Mouse (Mus musculus) limb, embryonic 12.5 days (tissue): Measurements from ENCODE around the gene Pdp2. TPM values are rescaled to one million over a fixed set of nuclear protein-coding genes. Genes with fewer than 3 reads are reported as not detected.

Experiments
- ATAC-seq: fragments of 200-750 bp; cut with Nextera tagmentation; 2 replicates; pipeline ENCODE4 v1.8.0; 2017; ENCODE audit warnings: low read depth, moderate TSS enrichment; ENCODE audit not compliant: insufficient number of reproducible peaks, insufficient read depth, low FRiP score, low TSS enrichment
- H3K27ac ChIP-seq: fragments of 300-500 bp; sonication (generic); 2 replicates; pipeline ENCODE4 v1.5.1; 2016; ENCODE audit warnings: mild to moderate bottlenecking, moderate library complexity
- H3K27me3 ChIP-seq: fragments of 300-500 bp; sonication (generic); 2 replicates; pipeline ENCODE4 v1.6.1; 2016; ENCODE audit warnings: mild to moderate bottlenecking, moderate library complexity
- H3K36me3 ChIP-seq: fragments of 300-500 bp; sonication (generic); 2 replicates; pipeline ENCODE4 v1.6.1; 2016; ENCODE audit warnings: mild to moderate bottlenecking, moderate library complexity
- H3K4me1 ChIP-seq: fragments of 300-500 bp; sonication (generic); replicated peaks from 2 replicates; pipeline ENCODE4 v1.6.1; 2016
- H3K4me2 ChIP-seq: fragments of 300-500 bp; sonication (generic); 2 replicates; pipeline ENCODE4 v1.6.1; 2016; ENCODE audit warnings: mild to moderate bottlenecking, moderate library complexity
- H3K4me3 ChIP-seq: fragments of 300-500 bp; sonication (generic); replicated peaks from 2 replicates; pipeline ENCODE4 v1.5.1; 2016; ENCODE audit warnings: mild to moderate bottlenecking
- H3K9ac ChIP-seq: fragments of 300-500 bp; sonication (generic); replicated peaks from 2 replicates; pipeline ENCODE4 v1.6.1; 2016; ENCODE audit warnings: mild to moderate bottlenecking, moderate library complexity
- H3K9me3 ChIP-seq: fragments of 300-500 bp; sonication (generic); 2 replicates; pipeline ENCODE4 v1.6.1; 2016; ENCODE audit warnings: mild to moderate bottlenecking, moderate library complexity
- WGBS: fragments of 180-500 bp; shearing (Covaris S2); methylation state at CpG from one replicate; pipeline ENCODE4 v1.1.7; 2016; 5-methylcytosine and 5-hydroxymethylcytosine counted together
- polyA plus RNA-seq: library from polyadenylated mRNA; unstranded; fragments of >200 nt; fragmentation: Nextera tagmentation; extraction: Ambion mirVana; gene quantifications from 2 replicates; pipeline ENCODE4 v1.2.1, GENCODE M21; 2016

Gene Pdp2
- polyA plus RNA-seq, 1 experiment from 2014 or later: 14.7 TPM

- Histone ChIP-seq H3K4me1 (no peaks in the 10 kb centered on the region), H3K9ac (no peak overlapping the region), H3K9me3 (no peaks in the 10 kb centered on the region), H3K4me3 (no peak overlapping the region), H3K27ac (no peak overlapping the region), H3K27me3 (no peaks in the 10 kb centered on the region), H3K36me3 (no peaks in the 10 kb centered on the region), H3K4me2 (no peak overlapping the region)
- WGBS: 77% methylated on average over 4 of the region's 4 CpGs
- ATAC-seq: no peak
These were observed 21.9 kb downstream of the Pdp2 start for GRCm38 (mm10) chr8:104613119-104613518.

GRCm38 (mm10) chr8:104620765-104621164, 29.5 kb downstream of the Pdp2 start:
- H3K9me3 ChIP-seq: no peaks in the 10 kb centered on the region
- no peak overlapping the region for H3K9ac ChIP-seq
- no peaks in the 10 kb centered on the region; the same call in 1 of the 2 replicates for H3K27me3 ChIP-seq
- H3K4me3 ChIP-seq: no peak overlapping the region
- no peaks in the 10 kb centered on the region for H3K4me1 ChIP-seq
- H3K4me2 ChIP-seq: no peak overlapping the region
- no peak overlapping the region for H3K27ac ChIP-seq
- no peaks in the 10 kb centered on the region for H3K36me3 ChIP-seq
- ATAC-seq: no peak
- 77% methylated on average over 5 of the region's 5 CpGs for whole genome bisulfite sequencing

- Histone ChIP-seq H3K36me3 (no peaks in the 10 kb centered on the region), H3K4me1 (no peaks in the 10 kb centered on the region), H3K9me3 (no peaks in the 10 kb centered on the region), H3K4me3 (no peak within 1 kb of the TSS), H3K27me3 (peaks cover 4% of the 10 kb centered on the region; the same call in 1 of the 2 replicates), H3K27ac (no peak within 1 kb of the TSS), H3K9ac (no peak within 1 kb of the TSS), H3K4me2 (no peak within 1 kb of the TSS)
- no peak for ATAC-seq
- 70% methylated on average over 6 of the region's 6 CpGs for WGBS
These were observed 32.9 kb downstream of the Pdp2 start, which contains the start of gene Cdh16 for GRCm38 (mm10) chr8:104624161-104624560. Cdh16 (minus strand) TSS chr8:104624396.

GRCm38 (mm10) chr8:104627065-104627740, 36.0 kb downstream of the Pdp2 start:
- Histone ChIP-seq H3K27me3 (peaks cover 27% of the 10 kb centered on the region), H3K9me3 (no peaks in the 10 kb centered on the region), H3K4me1 (peaks cover 21% of the 10 kb centered on the region), H3K9ac (no peak overlapping the region), H3K27ac (no peak overlapping the region), H3K4me2 (no peak overlapping the region), H3K36me3 (no peaks in the 10 kb centered on the region), H3K4me3 (no peak overlapping the region)
- 62% methylated on average over 4 of the region's 4 CpGs for WGBS
- ATAC-seq: no peak

GRCm38 (mm10) chr8:104628402-104628801, 37.2 kb downstream of the Pdp2 start:
- no peak for ATAC-seq

GRCm38 (mm10) chr8:104629306-104630110, 38.3 kb downstream of the Pdp2 start:
- H3K27me3 ChIP-seq: peaks cover 27% of the 10 kb centered on the region
- 0 out of 2 replicates have a peak overlapping the region, but pooled peaks have one; percentile 76 for H3K4me2 ChIP-seq
- no peak overlapping the region for H3K9ac ChIP-seq
- H3K27ac ChIP-seq: no peak overlapping the region
- H3K9me3 ChIP-seq: no peaks in the 10 kb centered on the region
- WGBS: 82% methylated on average over 22 of the region's 22 CpGs
- ATAC-seq: no peak
- peaks cover 29% of the 10 kb centered on the region for H3K4me1 ChIP-seq
- peaks cover under 1% of the 10 kb centered on the region; the same call in 1 of the 2 replicates for H3K36me3 ChIP-seq
- 0 out of 2 replicates have a peak overlapping the region, but pooled peaks have one; percentile 45 for H3K4me3 ChIP-seq

More at GRCm38 (mm10) chr8:104628402-104628801, 37.2 kb downstream of the Pdp2 start:
- 94% methylated on average over 21 of the region's 21 CpGs for WGBS
- H3K4me2 ChIP-seq: no peak overlapping the region
- H3K9ac ChIP-seq: no peak overlapping the region
- peaks cover 29% of the 10 kb centered on the region for H3K4me1 ChIP-seq
- no peak overlapping the region for H3K27ac ChIP-seq
- H3K4me3 ChIP-seq: no peak overlapping the region
- H3K9me3 ChIP-seq: no peaks in the 10 kb centered on the region
- H3K27me3 ChIP-seq: peaks cover 27% of the 10 kb centered on the region
- H3K36me3 ChIP-seq: no peaks in the 10 kb centered on the region

- H3K36me3 ChIP-seq: peaks cover 5% of the 10 kb centered on the region
- H3K4me2 ChIP-seq: peak overlapping the region; percentile 76
- peak overlapping the region; percentile 45 for H3K4me3 ChIP-seq
- WGBS: 42% methylated on average over 8 of the region's 8 CpGs
- no peak for ATAC-seq
- H3K4me1 ChIP-seq: peaks cover 29% of the 10 kb centered on the region
- H3K9me3 ChIP-seq: no peaks in the 10 kb centered on the region
- no peak overlapping the region for H3K9ac ChIP-seq
- H3K27me3 ChIP-seq: peaks cover 27% of the 10 kb centered on the region
- H3K27ac ChIP-seq: no peak overlapping the region
These were observed 38.8 kb downstream of the Pdp2 start for GRCm38 (mm10) chr8:104630111-104630479.

GRCm38 (mm10) chr8:104630574-104630973, 39.3 kb downstream of the Pdp2 start:
- Histone ChIP-seq H3K27me3 (peaks cover 27% of the 10 kb centered on the region), H3K27ac (no peak overlapping the region), H3K4me3 (peak overlapping the region; percentile 45), H3K9me3 (no peaks in the 10 kb centered on the region), H3K36me3 (peaks cover 10% of the 10 kb centered on the region), H3K9ac (peak overlapping the region; percentile 52), H3K4me2 (peak overlapping the region; percentile 76), H3K4me1 (peaks cover 29% of the 10 kb centered on the region)
- 2% methylated on average over 36 of the region's 36 CpGs for WGBS
- peak; percentile 8; the same call in 1 of the 2 replicates for ATAC-seq

GRCm38 (mm10) chr8:104630981-104631663, 39.9 kb downstream of the Pdp2 start, which contains the start of gene Rrad:
Rrad (minus strand) TSS chr8:104631327.
- H3K4me1 ChIP-seq: peaks cover 29% of the 10 kb centered on the region
- peaks cover 27% of the 10 kb centered on the region for H3K27me3 ChIP-seq
- 0% methylated on average over 28 of the region's 28 CpGs for WGBS
- peak within 1 kb of the TSS; percentile 76 for H3K4me2 ChIP-seq
- peak; percentile 66 for ATAC-seq
- H3K9ac ChIP-seq: peak within 1 kb of the TSS; percentile 52
- peaks cover 16% of the 10 kb centered on the region for H3K36me3 ChIP-seq
- peak within 1 kb of the TSS; percentile 45 for H3K4me3 ChIP-seq
- no peaks in the 10 kb centered on the region for H3K9me3 ChIP-seq
- H3K27ac ChIP-seq: peak within 1 kb of the TSS; percentile 85

GRCm38 (mm10) chr8:104631975-104632374, 40.7 kb downstream of the Pdp2 start:
- 20% methylated on average over 5 of the region's 5 CpGs for WGBS
- Histone ChIP-seq H3K27me3 (peaks cover 27% of the 10 kb centered on the region), H3K4me3 (peak overlapping the region; percentile 45; the same call in 1 of the 2 replicates), H3K36me3 (peaks cover 18% of the 10 kb centered on the region), H3K9ac (no peak overlapping the region), H3K27ac (peak overlapping the region; percentile 85), H3K4me2 (peak overlapping the region; percentile 76), H3K9me3 (no peaks in the 10 kb centered on the region), H3K4me1 (peaks cover 29% of the 10 kb centered on the region)
- peak; percentile 30 for ATAC-seq

GRCm38 (mm10) chr8:104632486-104632885, 41.2 kb downstream of the Pdp2 start:
- no peak overlapping the region for H3K4me3 ChIP-seq
- H3K4me1 ChIP-seq: peaks cover 29% of the 10 kb centered on the region
- ATAC-seq: no peak
- peak overlapping the region; percentile 76 for H3K4me2 ChIP-seq
- no peak overlapping the region for H3K9ac ChIP-seq
- H3K27ac ChIP-seq: peak overlapping the region; percentile 85
- WGBS: 58% methylated on average over 6 of the region's 6 CpGs
- no peaks in the 10 kb centered on the region for H3K9me3 ChIP-seq
- H3K36me3 ChIP-seq: peaks cover 18% of the 10 kb centered on the region
- H3K27me3 ChIP-seq: peaks cover 27% of the 10 kb centered on the region
